Mouse (Mus musculus) neural tube, embryonic 12.5 days (tissue): ENCODE data around the gene Fbxw7. TPM values are rescaled to one million over a fixed set of nuclear protein-coding genes. Genes with fewer than 3 reads are reported as not detected.
"Not testable (repeated sequence)": the region's sequence is repeated elsewhere in the genome, so short reads cannot be mapped to it uniquely, and the experiment has no call there.

Experiments used
- ATAC-seq: fragments of 200-750 bp; cut with Nextera tagmentation; 2 replicates; pipeline ENCODE4 v1.8.0; 2017; ENCODE audit warnings: low read depth, mild to moderate bottlenecking, moderate TSS enrichment, moderate library complexity; ENCODE audit not compliant: low FRiP score
- H3K27ac ChIP-seq: fragments of 300-500 bp; sonication (generic); 2 replicates; pipeline ENCODE4 v1.5.1; 2016
- H3K27me3 ChIP-seq: fragments of 300-500 bp; sonication (generic); replicated peaks from 2 replicates; pipeline ENCODE4 v1.6.1; 2016; ENCODE audit warnings: mild to moderate bottlenecking
- H3K36me3 ChIP-seq: fragments of 300-500 bp; sonication (generic); 2 replicates; pipeline ENCODE4 v1.6.1; 2016; ENCODE audit warnings: mild to moderate bottlenecking
- H3K4me1 ChIP-seq: fragments of 300-500 bp; sonication (generic); 2 replicates; pipeline ENCODE4 v1.6.1; 2016
- H3K4me2 ChIP-seq: fragments of 300-500 bp; sonication (generic); replicated peaks from 2 replicates; pipeline ENCODE4 v1.6.1; 2016; ENCODE audit warnings: mild to moderate bottlenecking
- H3K4me3 ChIP-seq: fragments of 300-500 bp; sonication (generic); 2 replicates; pipeline ENCODE4 v1.5.1; 2016
- H3K9ac ChIP-seq: fragments of 300-500 bp; sonication (generic); 2 replicates; pipeline ENCODE4 v1.6.1; 2016; ENCODE audit warnings: mild to moderate bottlenecking
- H3K9me3 ChIP-seq: fragments of 300-500 bp; sonication (generic); 2 replicates; pipeline ENCODE4 v1.6.1; 2016; ENCODE audit warnings: mild to moderate bottlenecking
- WGBS: fragments of 180-500 bp; shearing (Covaris S2); methylation state at CpG from one replicate; pipeline ENCODE4 v1.1.7; 2016; 5-methylcytosine and 5-hydroxymethylcytosine counted together
- polyA plus RNA-seq: library from polyadenylated mRNA; unstranded; fragments of >200 nt; fragmentation: Nextera tagmentation; extraction: Ambion mirVana; gene quantifications from 2 replicates; pipeline ENCODE4 v1.2.1, GENCODE M21; 2016

The Fbxw7 gene
- polyA plus RNA-seq, 1 experiment from 2014 or later = 22.7 TPM

DNA sequence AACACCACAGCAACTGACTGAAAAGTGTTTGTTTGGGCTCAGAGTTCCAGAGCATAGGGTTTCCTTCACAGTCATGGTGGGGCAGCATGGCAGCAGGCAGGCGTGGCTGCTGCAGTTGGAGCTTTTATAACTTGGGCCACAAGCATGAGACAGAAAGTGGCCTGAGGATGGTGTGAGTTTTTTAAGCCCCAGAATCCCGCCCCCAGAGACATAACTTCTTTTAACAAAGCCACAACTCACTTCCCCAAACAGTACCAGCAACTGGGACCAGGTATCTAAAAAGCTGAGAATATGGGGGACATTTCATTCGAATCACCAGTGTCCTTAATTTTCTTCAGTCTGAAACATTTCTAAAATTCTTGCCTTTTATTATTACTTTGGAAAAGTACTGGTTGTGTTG is 22.9 kb downstream of the Fbxw7 start:
- 87% methylated on average over 3 of the region's 3 CpGs for WGBS

DNA sequence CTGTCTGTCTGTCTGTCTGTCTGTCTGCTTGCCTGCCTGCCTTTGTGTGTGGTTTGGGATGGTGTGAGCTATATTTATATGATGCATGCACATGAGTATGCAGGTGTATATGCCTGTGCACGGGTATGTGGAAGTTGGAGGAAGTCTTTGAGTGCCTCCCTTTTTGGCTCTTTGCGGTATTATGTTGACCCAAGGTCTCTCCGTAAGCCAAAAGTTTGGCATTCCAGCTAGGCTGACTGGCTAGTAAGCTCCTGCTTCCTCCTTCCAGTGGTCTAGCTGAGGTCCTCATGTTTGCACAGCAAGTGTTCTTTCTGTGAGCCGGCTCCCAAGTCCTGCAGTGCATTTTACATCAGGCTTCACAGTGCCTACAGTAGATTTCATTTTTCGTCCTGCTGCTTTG is 24.4 kb downstream of the Fbxw7 start:
- Histone ChIP-seq H3K4me3 (no peak overlapping the region), H3K36me3 (no peaks in the 10 kb centered on the region), H3K4me2 (no peak overlapping the region), H3K9ac (no peak overlapping the region), H3K9me3 (no peaks in the 10 kb centered on the region), H3K27me3 (no peaks in the 10 kb centered on the region), H3K4me1 (no peaks in the 10 kb centered on the region), H3K27ac (no peak overlapping the region)
- WGBS = 87% methylated on average over 5 of the region's 5 CpGs
- ATAC-seq = no peak

More for the DNA sequence above, 22.9 kb downstream of the Fbxw7 start:
- Histone ChIP-seq H3K9me3 (no peaks in the 10 kb centered on the region), H3K27me3 (no peaks in the 10 kb centered on the region), H3K36me3 (no peaks in the 10 kb centered on the region), H3K4me1 (no peaks in the 10 kb centered on the region), H3K4me3 (no peak overlapping the region), H3K9ac (no peak overlapping the region), H3K4me2 (no peak overlapping the region), H3K27ac (no peak overlapping the region)
- no peak for ATAC-seq

DNA sequence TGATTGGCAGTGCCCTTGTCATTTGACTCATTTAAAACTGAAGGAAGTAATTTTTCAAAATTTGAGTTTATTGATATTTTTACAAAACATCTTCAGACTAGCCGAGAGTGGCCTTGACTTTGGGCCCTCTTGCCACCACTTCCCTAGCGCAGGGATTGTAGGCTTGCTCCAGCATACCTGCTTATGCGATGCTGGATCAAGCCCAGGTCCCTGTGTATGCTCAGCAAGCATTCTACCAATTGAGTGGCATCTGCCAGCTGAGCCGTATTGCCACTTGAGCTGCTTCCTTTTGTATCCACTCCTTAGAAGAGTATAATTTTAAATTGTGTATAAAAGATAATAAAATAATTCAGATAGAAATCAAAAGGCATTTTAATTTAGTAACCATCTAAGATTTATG is 26.2 kb downstream of the Fbxw7 start:
- no peak overlapping the region for H3K27ac ChIP-seq
- H3K27me3 ChIP-seq = no peaks in the 10 kb centered on the region
- ATAC-seq = no peak
- no peak overlapping the region for H3K9ac ChIP-seq
- no peak overlapping the region for H3K4me2 ChIP-seq
- H3K9me3 ChIP-seq = no peaks in the 10 kb centered on the region
- no peaks in the 10 kb centered on the region for H3K4me1 ChIP-seq
- H3K4me3 ChIP-seq = no peak overlapping the region
- WGBS = 92% methylated on average over 4 of the region's 4 CpGs
- H3K36me3 ChIP-seq = no peaks in the 10 kb centered on the region

DNA sequence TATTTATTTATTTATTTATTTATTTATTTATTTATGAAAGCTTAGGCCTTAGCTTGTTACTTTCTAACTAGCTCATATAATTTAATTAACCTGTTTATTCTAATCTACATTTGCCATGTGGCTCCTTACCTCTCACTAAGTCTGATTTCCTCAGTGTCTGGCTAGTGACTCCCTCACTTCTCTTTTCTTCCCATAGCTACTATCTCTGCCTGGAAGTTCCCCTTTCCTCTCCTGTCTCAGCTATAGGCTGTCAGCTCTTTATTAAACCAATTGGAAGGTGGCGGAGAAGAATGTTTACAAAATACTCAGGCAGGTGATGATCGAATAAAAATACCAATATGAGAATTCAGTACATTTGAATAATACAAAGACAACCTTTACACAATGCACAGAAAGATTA is 27.7 kb downstream of the Fbxw7 start:
- WGBS = 87% methylated on average over 2 of the region's 2 CpGs
- Histone ChIP-seq H3K9ac (no peak overlapping the region), H3K4me2 (no peak overlapping the region), H3K27ac (no peak overlapping the region), H3K27me3 (no peaks in the 10 kb centered on the region), H3K9me3 (no peaks in the 10 kb centered on the region), H3K4me3 (no peak overlapping the region), H3K4me1 (no peaks in the 10 kb centered on the region), H3K36me3 (no peaks in the 10 kb centered on the region)
- ATAC-seq = no peak

DNA sequence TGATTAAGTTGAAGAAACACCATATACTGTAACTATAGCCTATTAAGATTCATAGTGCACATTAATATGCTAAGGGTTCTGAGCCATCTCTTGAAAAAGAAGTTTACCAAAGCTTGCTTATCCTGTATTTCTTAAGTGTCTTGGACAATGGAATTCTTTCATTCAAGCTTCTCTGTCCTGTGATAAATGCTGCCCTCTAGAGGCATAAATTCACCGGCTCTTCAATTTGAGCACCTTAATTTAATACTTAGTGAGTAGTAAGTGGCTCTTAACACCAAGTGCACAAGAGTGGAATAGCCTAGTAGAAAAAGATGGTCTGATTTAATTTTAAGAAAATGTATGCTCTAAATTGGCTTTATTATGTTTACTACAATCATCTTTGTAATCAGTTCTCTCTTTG is 28.5 kb downstream of the Fbxw7 start:
- Histone ChIP-seq H3K9me3 (no peaks in the 10 kb centered on the region), H3K4me2 (no peak overlapping the region), H3K36me3 (no peaks in the 10 kb centered on the region), H3K9ac (no peak overlapping the region), H3K27ac (no peak overlapping the region), H3K4me1 (no peaks in the 10 kb centered on the region), H3K4me3 (no peak overlapping the region), H3K27me3 (no peaks in the 10 kb centered on the region)
- ATAC-seq = no peak
- 57% methylated on average over 1 of the region's 1 CpGs for WGBS

DNA sequence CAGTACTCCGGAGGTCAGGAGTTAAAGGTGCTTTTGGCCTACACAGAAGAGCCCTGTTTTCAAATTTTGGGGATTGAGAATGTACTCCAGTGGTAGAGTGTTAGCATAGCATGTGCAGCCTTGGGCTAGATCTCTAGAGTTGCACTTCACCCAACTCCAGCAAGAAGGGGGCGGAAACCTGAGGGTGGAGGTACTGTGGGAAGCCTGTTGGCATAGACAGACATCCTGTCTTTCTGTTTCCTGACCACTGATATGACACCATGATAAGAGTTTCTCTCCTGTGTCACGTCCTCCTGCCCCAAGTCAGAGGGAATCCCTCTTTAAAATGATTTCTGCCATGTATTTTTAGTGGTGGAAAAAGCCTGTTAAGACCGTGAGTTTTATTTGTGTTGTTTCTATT is 33.7 kb downstream of the Fbxw7 start:
- Histone ChIP-seq H3K4me2 (no peak overlapping the region), H3K9ac (no peak overlapping the region), H3K36me3 (no peaks in the 10 kb centered on the region), H3K9me3 (no peaks in the 10 kb centered on the region), H3K4me3 (no peak overlapping the region), H3K27me3 (no peaks in the 10 kb centered on the region), H3K4me1 (no peaks in the 10 kb centered on the region), H3K27ac (no peak overlapping the region)
- WGBS = 88% methylated on average over 4 of the region's 4 CpGs
- no peak for ATAC-seq

DNA sequence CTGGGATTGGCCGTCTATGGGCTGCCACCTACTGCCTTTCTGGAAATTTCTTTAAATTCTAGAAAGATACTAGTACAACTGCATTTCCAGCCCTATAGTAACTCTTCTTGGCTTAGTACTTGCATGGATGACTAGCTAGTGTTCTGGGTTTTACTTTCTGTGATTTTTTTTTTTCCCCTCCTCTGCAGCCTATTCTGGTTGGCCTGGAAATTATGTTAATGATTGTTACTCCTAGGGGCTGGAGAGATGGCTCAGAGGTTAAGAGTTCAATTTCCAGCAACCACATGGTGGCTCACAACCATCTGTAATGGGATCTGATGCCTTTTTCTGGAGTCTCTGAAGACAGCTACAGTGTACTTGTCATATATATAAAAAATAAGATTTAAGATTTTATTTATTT is 35.4 kb downstream of the Fbxw7 start:
- WGBS = 91% methylated on average over 1 of the region's 1 CpGs

DNA sequence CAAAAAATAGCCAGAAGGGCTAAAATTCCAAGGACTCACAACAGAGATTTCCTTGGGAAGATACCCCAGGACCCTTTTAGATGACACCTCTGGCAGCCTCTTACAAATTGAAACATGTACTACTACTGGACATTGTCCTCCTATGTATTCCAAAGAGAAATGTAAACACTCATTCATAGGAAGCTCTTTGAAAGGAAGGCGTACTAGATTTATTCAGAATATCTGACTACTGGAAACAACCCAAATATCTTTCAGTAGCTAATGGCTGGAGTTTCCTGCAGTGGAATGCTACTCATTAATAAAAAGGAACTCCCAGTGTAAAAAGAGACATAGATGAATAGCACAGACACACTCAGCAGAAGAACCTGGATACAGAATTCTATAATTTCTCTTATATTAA is 36.7 kb downstream of the Fbxw7 start:
- H3K4me3 ChIP-seq = no peak overlapping the region
- ATAC-seq = no peak
- no peaks in the 10 kb centered on the region for H3K36me3 ChIP-seq
- H3K9me3 ChIP-seq = no peaks in the 10 kb centered on the region
- H3K9ac ChIP-seq = no peak overlapping the region
- H3K4me2 ChIP-seq = no peak overlapping the region
- H3K4me1 ChIP-seq = no peaks in the 10 kb centered on the region
- WGBS = 90% methylated on average over 1 of the region's 1 CpGs
- no peak overlapping the region for H3K27ac ChIP-seq
- no peaks in the 10 kb centered on the region for H3K27me3 ChIP-seq

More for the DNA sequence above, 35.4 kb downstream of the Fbxw7 start:
- Histone ChIP-seq H3K36me3 (no peaks in the 10 kb centered on the region), H3K4me1 (no peaks in the 10 kb centered on the region), H3K9me3 (no peaks in the 10 kb centered on the region), H3K4me2 (no peak overlapping the region), H3K9ac (no peak overlapping the region), H3K27me3 (no peaks in the 10 kb centered on the region), H3K27ac (no peak overlapping the region), H3K4me3 (no peak overlapping the region)
- no peak for ATAC-seq

DNA sequence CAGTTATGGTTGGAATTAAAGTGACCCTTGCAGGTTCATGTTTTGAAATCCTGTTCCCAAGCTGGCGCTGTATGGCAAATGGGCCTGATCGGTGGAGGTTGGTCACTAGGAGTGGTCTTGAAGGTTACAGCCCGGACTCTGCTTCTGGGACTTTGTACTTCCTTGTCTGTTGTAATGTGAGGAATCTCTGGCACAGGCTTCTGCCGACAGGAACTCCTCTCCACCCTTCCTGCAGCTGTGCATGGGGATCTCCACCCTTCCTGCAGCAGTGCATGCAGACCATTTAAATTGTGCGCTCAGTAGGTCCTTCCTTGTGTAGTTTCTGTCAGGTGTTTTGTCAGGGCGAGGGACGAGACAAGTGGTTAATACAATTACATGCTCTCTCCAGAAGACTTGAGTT is 37.8 kb downstream of the Fbxw7 start:
- Histone ChIP-seq H3K9me3 (no peaks in the 10 kb centered on the region), H3K27ac (no peak overlapping the region), H3K4me2 (no peak overlapping the region), H3K4me3 (no peak overlapping the region), H3K4me1 (no peaks in the 10 kb centered on the region), H3K9ac (no peak overlapping the region), H3K36me3 (no peaks in the 10 kb centered on the region), H3K27me3 (no peaks in the 10 kb centered on the region)
- ATAC-seq = no peak
- 85% methylated on average over 7 of the region's 7 CpGs for WGBS

DNA sequence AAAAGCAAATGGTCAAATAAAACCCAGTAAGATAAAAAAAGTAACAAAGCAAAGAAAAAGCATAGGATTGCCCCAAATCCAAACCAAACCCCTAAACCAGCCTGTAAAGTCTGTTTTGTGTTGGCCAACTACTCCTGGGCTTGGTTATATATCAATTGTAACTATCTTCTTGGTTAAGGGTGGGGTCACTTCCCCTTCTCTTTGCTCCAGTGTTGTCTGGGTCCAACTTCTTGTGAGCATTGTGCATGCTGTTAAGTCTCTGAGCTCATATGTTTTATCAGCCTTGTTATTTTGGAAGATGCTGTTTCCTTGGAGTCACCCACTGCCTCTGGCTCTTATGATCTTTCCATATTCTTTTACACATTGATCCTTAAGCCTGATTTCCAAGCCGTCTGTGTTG is 39.4 kb downstream of the Fbxw7 start:
- no peak for ATAC-seq

DNA sequence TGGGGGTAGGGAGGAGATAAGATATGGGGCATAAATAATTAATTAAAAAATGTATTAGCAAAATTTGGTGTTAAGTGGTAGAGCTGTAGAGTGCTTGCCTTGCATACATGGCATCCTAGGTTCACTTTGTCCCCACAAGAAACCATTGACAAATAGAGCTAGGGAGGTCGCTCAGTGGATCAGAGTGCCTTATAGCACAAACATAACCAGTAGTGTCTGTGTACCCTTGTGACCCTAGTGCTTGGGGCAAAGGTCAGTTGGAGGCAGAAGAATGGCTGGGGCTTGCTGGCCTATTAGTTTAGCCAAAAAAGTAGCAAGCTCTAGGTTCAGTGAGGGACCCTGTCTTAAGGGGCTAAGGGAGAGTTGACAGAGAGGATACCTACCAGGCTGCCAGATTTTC is 45.6 kb downstream of the Fbxw7 start:
- no peak overlapping the region for H3K4me3 ChIP-seq

More for the DNA sequence above, 39.4 kb downstream of the Fbxw7 start:
- Histone ChIP-seq H3K27ac (no peak overlapping the region), H3K9ac (no peak overlapping the region), H3K4me1 (no peaks in the 10 kb centered on the region), H3K36me3 (no peaks in the 10 kb centered on the region), H3K4me3 (no peak overlapping the region), H3K27me3 (no peaks in the 10 kb centered on the region), H3K4me2 (no peak overlapping the region), H3K9me3 (no peaks in the 10 kb centered on the region)
- 75% methylated on average over 1 of the region's 1 CpGs for WGBS

DNA sequence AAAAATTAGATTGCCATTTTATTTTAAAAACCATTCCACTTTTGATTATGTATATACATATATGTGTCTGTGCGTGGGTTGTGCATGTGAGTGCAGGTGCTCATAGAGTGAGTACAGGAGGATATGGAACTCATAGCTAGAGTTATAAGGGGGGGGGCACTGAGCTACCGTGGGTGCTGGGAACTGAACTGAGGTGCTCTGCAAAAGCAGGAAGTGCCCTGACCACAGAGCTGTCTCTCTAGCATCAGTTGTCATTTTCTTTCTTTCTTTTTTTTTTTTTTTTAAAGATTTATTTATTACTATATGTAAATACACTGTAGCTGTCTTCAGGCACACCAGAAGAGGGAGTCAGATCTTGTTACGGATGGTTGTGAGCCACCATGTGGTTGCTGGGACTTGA is 46.7 kb downstream of the Fbxw7 start:
- 94% methylated on average over 3 of the region's 3 CpGs for WGBS
- H3K27me3 ChIP-seq, H3K4me1 ChIP-seq, H3K4me3 ChIP-seq, H3K4me2 ChIP-seq, H3K27ac ChIP-seq, H3K9me3 ChIP-seq, H3K36me3 ChIP-seq, H3K9ac ChIP-seq, ATAC-seq: not testable (repeated sequence)

More for the DNA sequence above, 45.6 kb downstream of the Fbxw7 start:
- H3K27ac ChIP-seq = no peak overlapping the region
- no peak for ATAC-seq
- no peaks in the 10 kb centered on the region for H3K4me1 ChIP-seq
- no peak overlapping the region for H3K4me2 ChIP-seq
- no peaks in the 10 kb centered on the region for H3K27me3 ChIP-seq
- no peaks in the 10 kb centered on the region for H3K36me3 ChIP-seq
- H3K9ac ChIP-seq = no peak overlapping the region
- H3K9me3 ChIP-seq = no peaks in the 10 kb centered on the region
- 83% methylated on average over 1 of the region's 1 CpGs for WGBS

DNA sequence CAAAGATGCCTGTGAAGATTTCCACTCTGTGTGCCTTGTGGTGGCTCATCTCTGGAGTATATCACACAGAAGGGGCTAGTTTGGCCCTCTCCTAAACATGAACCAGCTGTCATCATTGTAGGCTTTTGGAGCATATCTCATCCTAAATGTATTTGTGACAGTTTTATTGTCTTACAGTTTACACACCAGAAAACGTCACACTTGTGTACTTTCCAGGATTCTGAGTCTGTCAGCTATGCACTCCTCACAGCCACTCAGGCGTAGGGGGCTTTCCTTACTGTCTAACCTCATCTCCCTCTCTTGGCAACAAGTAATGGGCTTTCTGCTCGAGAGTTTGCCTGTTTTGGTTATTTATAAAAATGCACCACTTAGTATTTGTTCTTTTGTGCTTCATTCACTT is 50.6 kb downstream of the Fbxw7 start:
- ATAC-seq = no peak
- H3K36me3 ChIP-seq = no peaks in the 10 kb centered on the region
- H3K9ac ChIP-seq = no peak overlapping the region
- no peaks in the 10 kb centered on the region for H3K27me3 ChIP-seq
- 69% methylated on average over 3 of the region's 3 CpGs for WGBS
- H3K4me2 ChIP-seq = no peak overlapping the region
- H3K4me1 ChIP-seq = peaks cover 14% of the 10 kb centered on the region
- no peaks in the 10 kb centered on the region for H3K9me3 ChIP-seq
- no peak overlapping the region for H3K4me3 ChIP-seq
- no peak overlapping the region for H3K27ac ChIP-seq
